24 mouse cellular contexts compared by ENCODE assay signal in genomic region chr9:121020360-121020759, GRCm38 (mm10).
DNase-seq lines count a peak whose midpoint lies in the region; ATAC-seq and TF ChIP-seq lines count a peak whose summit lies in the region.
"Had no signal": no experiment of that assay in that cellular context is flagged by ENCODE, and none has a peak within 500 bp of the region (broad histone marks: within the 10 kb centered on the region; RNA-seq: fewer than 3 reads in every experiment).

No protein-coding gene starts in this region.

- 75% methylated on average over 11 of the region's 11 CpGs for WGBS in midbrain, embryonic 13.5 days
- WGBS in midbrain, postnatal 0 days: 55% methylated on average over 11 of the region's 11 CpGs
- 57% methylated on average over 11 of the region's 11 CpGs for WGBS in midbrain, embryonic 16.5 days

- peak; percentile 26 for DNase-seq in adrenal gland, adult 2 months
- DNase-seq in adrenal gland, postnatal 4 days (ENCODE audit: low spot score in 2 of 2): no peak
- DNase-seq in midbrain, postnatal 0 days (ENCODE audit: low spot score): no peak
- peak; percentile 32 for DNase-seq in adrenal gland, postnatal 14 days
- no peak for DNase-seq in retina, embryonic 14.5 days (ENCODE audit: low spot score)
- DNase-seq: cerebellum, adult 11-12 months; cerebellum, adult 8-10 months; cerebellum, postnatal 10 days; cerebellum, postnatal 36 days; embryo, embryonic 11 days; gastrocnemius, postnatal 10 days; gastrocnemius, postnatal 36 days; heart, adult 11 months had no signal

- H3K4me1 ChIP-seq in midbrain, embryonic 13.5 days (replicated peaks): peaks cover 25% of the 10 kb centered on the region
- H3K4me1 ChIP-seq in midbrain, postnatal 0 days (ENCODE audit: insufficient read depth, low read length): no peaks in the 10 kb centered on the region
- no peaks in the 10 kb centered on the region for H3K4me1 ChIP-seq in midbrain, embryonic 16.5 days (ENCODE audit: control insufficient read depth, insufficient read depth, low read length)
- H3K4me1 ChIP-seq: hindbrain, embryonic 15.5 days had no signal

- no peaks in the 10 kb centered on the region for H3K36me3 ChIP-seq in midbrain, embryonic 13.5 days
- no peaks in the 10 kb centered on the region for H3K36me3 ChIP-seq in midbrain, postnatal 0 days (ENCODE audit: insufficient read depth, low read length)
- H3K36me3 ChIP-seq in midbrain, embryonic 16.5 days (ENCODE audit: control insufficient read depth, insufficient read depth, low read length): no peaks in the 10 kb centered on the region
- H3K36me3 ChIP-seq: embryonic facial prominence, embryonic 10.5 days; embryonic facial prominence, embryonic 13.5 days; forebrain, embryonic 12.5 days; forebrain, embryonic 15.5 days; hindbrain, embryonic 12.5 days; hindbrain, embryonic 15.5 days had no signal

- peak; percentile 53; the same call in 1 of the 2 replicates for ATAC-seq in midbrain, embryonic 13.5 days
- no peak for ATAC-seq in midbrain, postnatal 0 days (ENCODE audit: low FRiP score)
- peak; percentile 46; the same call in 1 of the 2 replicates for ATAC-seq in midbrain, embryonic 16.5 days
- ATAC-seq: activated CD4-positive, CD25-positive, alpha-beta regulatory T cell, adult 4 months; forebrain, embryonic 15.5 days had no signal

- no peak overlapping the region for H3K27ac ChIP-seq in midbrain, embryonic 13.5 days
- no peak overlapping the region for H3K27ac ChIP-seq in midbrain, postnatal 0 days (ENCODE audit: low read depth, low read length)
- no peak overlapping the region for H3K27ac ChIP-seq in midbrain, embryonic 16.5 days (ENCODE audit: low read length)
- H3K27ac ChIP-seq: embryonic facial prominence, embryonic 10.5 days; embryonic facial prominence, embryonic 13.5 days; forebrain, embryonic 12.5 days; forebrain, embryonic 15.5 days; hindbrain, embryonic 15.5 days had no signal

- H3K9ac ChIP-seq in midbrain, embryonic 13.5 days (replicated peaks): no peak overlapping the region
- no peak overlapping the region for H3K9ac ChIP-seq in midbrain, postnatal 0 days (replicated peaks; ENCODE audit: low read length, poor library complexity, severe bottlenecking)
- H3K9ac ChIP-seq in midbrain, embryonic 16.5 days (ENCODE audit: low read depth, low read length): no peak overlapping the region
- H3K9ac ChIP-seq: embryonic facial prominence, embryonic 13.5 days; forebrain, embryonic 12.5 days; forebrain, embryonic 15.5 days; hindbrain, embryonic 12.5 days; hindbrain, embryonic 15.5 days had no signal

- no peak overlapping the region for H3K4me3 ChIP-seq in midbrain, embryonic 13.5 days (replicated peaks)
- H3K4me3 ChIP-seq in midbrain, postnatal 0 days (ENCODE audit: low read depth, low read length): no peak overlapping the region
- no peak overlapping the region for H3K4me3 ChIP-seq in midbrain, embryonic 16.5 days (ENCODE audit: low read depth, low read length)
- H3K4me3 ChIP-seq: embryonic facial prominence, embryonic 10.5 days; embryonic facial prominence, embryonic 13.5 days; erythroblast, embryonic 14.5 days; forebrain, embryonic 12.5 days; forebrain, embryonic 15.5 days; hindbrain, embryonic 12.5 days; hindbrain, embryonic 15.5 days had no signal

- H3K27me3 ChIP-seq in midbrain, embryonic 13.5 days: no peaks in the 10 kb centered on the region
- no peaks in the 10 kb centered on the region for H3K27me3 ChIP-seq in midbrain, postnatal 0 days (ENCODE audit: insufficient read depth, low read length)
- H3K27me3 ChIP-seq in midbrain, embryonic 16.5 days (ENCODE audit: control insufficient read depth, insufficient read depth, low read depth, low read length): no peaks in the 10 kb centered on the region
- H3K27me3 ChIP-seq: embryonic facial prominence, embryonic 13.5 days; forebrain, embryonic 12.5 days; forebrain, embryonic 15.5 days; hindbrain, embryonic 12.5 days; hindbrain, embryonic 15.5 days had no signal

- no peak overlapping the region for H3K4me2 ChIP-seq in midbrain, embryonic 13.5 days (replicated peaks)
- no peak overlapping the region for H3K4me2 ChIP-seq in midbrain, postnatal 0 days (ENCODE audit: low read depth, low read length, poor library complexity, severe bottlenecking)
- no peak overlapping the region for H3K4me2 ChIP-seq in midbrain, embryonic 16.5 days (ENCODE audit: low read length)
- H3K4me2 ChIP-seq: embryonic facial prominence, embryonic 13.5 days; forebrain, embryonic 12.5 days; forebrain, embryonic 15.5 days; heart, embryonic 11.5 days; hindbrain, embryonic 12.5 days; hindbrain, embryonic 15.5 days had no signal

- no peak for TF ChIP-seq CTCF in midbrain, postnatal 0 days (IDR thresholded peaks at IDR 0.05)

- H3K9me3 ChIP-seq in midbrain, embryonic 13.5 days: no peaks in the 10 kb centered on the region
- no peaks in the 10 kb centered on the region for H3K9me3 ChIP-seq in midbrain, postnatal 0 days (ENCODE audit: low read length)
- no peaks in the 10 kb centered on the region for H3K9me3 ChIP-seq in midbrain, embryonic 16.5 days (replicated peaks; ENCODE audit: control insufficient read depth, low read length, poor library complexity, severe bottlenecking)
- H3K9me3 ChIP-seq: embryonic facial prominence, embryonic 13.5 days; forebrain, embryonic 15.5 days; hindbrain, embryonic 12.5 days; hindbrain, embryonic 15.5 days had no signal

Comparison
In these comparisons a context has a peak if more than half of its experiments do, and no peak if none do; other contexts are left out.
1. DNase-seq: peak in adrenal gland, adult 2 months (single experiment) and adrenal gland, postnatal 14 days (single experiment); none in adrenal gland, postnatal 4 days (0 of 2), midbrain, postnatal 0 days (single experiment) and retina, embryonic 14.5 days (single experiment).